Mouse (Mus musculus) lung, embryonic 15.5 days (tissue): ENCODE data around the gene Milr1. TPM values are rescaled to one million over a fixed set of nuclear protein-coding genes. Genes with fewer than 3 reads are reported as not detected.
"Not testable (repeated sequence)": the region's sequence is repeated elsewhere in the genome, so short reads cannot be mapped to it uniquely, and the experiment has no call there.

ENCODE experiments used
- ATAC-seq: fragments of 200-750 bp; cut with Nextera tagmentation; 2 replicates; pipeline ENCODE4 v1.8.0; 2017; ENCODE audit warnings: moderate number of reproducible peaks, borderline replicate concordance; ENCODE audit not compliant: low FRiP score, low TSS enrichment; ENCODE audit errors: extremely low read depth
- H3K27ac ChIP-seq: fragments of 300-500 bp; sonication (generic); 2 replicates; pipeline ENCODE4 v1.5.1; 2015; ENCODE audit warnings: moderate library complexity, mild to moderate bottlenecking, inconsistent platforms
- H3K27me3 ChIP-seq: fragments of 300-500 bp; sonication (generic); 2 replicates; pipeline ENCODE4 v1.6.1; 2015; ENCODE audit warnings: inconsistent platforms
- H3K36me3 ChIP-seq: fragments of 300-500 bp; sonication (generic); 2 replicates; pipeline ENCODE4 v1.6.1; 2015; ENCODE audit warnings: inconsistent platforms
- H3K4me1 ChIP-seq: fragments of 300-500 bp; sonication (generic); 2 replicates; pipeline ENCODE4 v1.6.1; 2015; ENCODE audit warnings: inconsistent platforms
- H3K4me2 ChIP-seq: fragments of 300-500 bp; sonication (generic); 2 replicates; pipeline ENCODE4 v1.6.1; 2015; ENCODE audit warnings: inconsistent platforms, mild to moderate bottlenecking, moderate library complexity
- H3K4me3 ChIP-seq: fragments of 300-500 bp; sonication (generic); 2 replicates; pipeline ENCODE4 v1.5.1; 2015; ENCODE audit warnings: mild to moderate bottlenecking, inconsistent platforms
- H3K9ac ChIP-seq: fragments of 300-500 bp; sonication (generic); 2 replicates; pipeline ENCODE4 v1.6.1; 2015; ENCODE audit warnings: inconsistent platforms
- H3K9me3 ChIP-seq: fragments of 300-500 bp; sonication (generic); 2 replicates; pipeline ENCODE4 v1.6.1; 2016; ENCODE audit warnings: inconsistent platforms
- WGBS: fragments of 180-500 bp; shearing (Covaris S2); methylation state at CpG from one replicate; pipeline ENCODE4 v1.1.7; 2015; 5-methylcytosine and 5-hydroxymethylcytosine counted together
- polyA plus RNA-seq: library from polyadenylated mRNA; unstranded; fragments of >200 nt; fragmentation: Nextera tagmentation; extraction: Ambion mirVana; gene quantifications from 2 replicates; pipeline ENCODE4 v1.2.1, GENCODE M21; 2015

The Milr1 gene
- polyA plus RNA-seq, 1 experiment from 2014 or later = 2.4 TPM

DNA sequence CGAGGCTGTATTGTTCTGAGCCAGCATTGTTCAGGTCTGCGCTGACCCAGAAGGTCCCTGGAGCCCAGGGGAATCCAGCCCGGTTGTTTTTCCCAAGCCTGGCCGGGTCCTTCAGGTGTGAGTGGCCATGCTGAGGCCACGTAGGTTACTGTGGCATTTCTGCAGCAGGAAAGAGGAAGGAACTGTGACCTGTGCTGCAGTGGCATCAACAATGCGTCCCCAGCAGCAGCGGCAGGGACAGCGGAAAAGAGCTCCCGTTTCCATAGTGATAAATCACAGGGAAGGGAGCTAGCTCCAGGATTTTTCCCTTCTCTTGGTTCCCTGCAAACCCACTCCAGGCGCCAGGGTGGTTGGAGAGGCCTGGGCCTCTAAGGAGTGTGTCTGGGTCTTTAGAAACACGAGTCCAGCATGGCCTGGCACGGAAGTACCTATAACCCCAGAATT is 13.8 kb upstream of the Milr1 start:
- Histone ChIP-seq H3K4me1 (peaks cover 12% of the 10 kb centered on the region; the same call in 1 of the 2 replicates), H3K27me3 (no peaks in the 10 kb centered on the region), H3K36me3 (no peaks in the 10 kb centered on the region), H3K9ac (no peak overlapping the region), H3K4me3 (no peak overlapping the region), H3K9me3 (no peaks in the 10 kb centered on the region), H3K27ac (peak overlapping the region; percentile 58), H3K4me2 (no peak overlapping the region)
- 27% methylated on average over 12 of the region's 12 CpGs for WGBS
- ATAC-seq = 0 out of 2 replicates have a peak, but pooled peaks have one; percentile 46

- H3K9ac ChIP-seq = no peak overlapping the region
- H3K27ac ChIP-seq = no peak overlapping the region
- H3K4me2 ChIP-seq = no peak overlapping the region
- H3K4me3 ChIP-seq = no peak overlapping the region
- no peaks in the 10 kb centered on the region for H3K27me3 ChIP-seq
- H3K36me3 ChIP-seq = no peaks in the 10 kb centered on the region
- H3K4me1 ChIP-seq = peaks cover 8% of the 10 kb centered on the region; the same call in 1 of the 2 replicates
- no peaks in the 10 kb centered on the region for H3K9me3 ChIP-seq
- no peak for ATAC-seq
- WGBS = 90% methylated on average over 2 of the region's 2 CpGs
Measured at GRCm38 (mm10) chr11:106739116-106739515, 11.9 kb upstream of the Milr1 start.

DNA sequence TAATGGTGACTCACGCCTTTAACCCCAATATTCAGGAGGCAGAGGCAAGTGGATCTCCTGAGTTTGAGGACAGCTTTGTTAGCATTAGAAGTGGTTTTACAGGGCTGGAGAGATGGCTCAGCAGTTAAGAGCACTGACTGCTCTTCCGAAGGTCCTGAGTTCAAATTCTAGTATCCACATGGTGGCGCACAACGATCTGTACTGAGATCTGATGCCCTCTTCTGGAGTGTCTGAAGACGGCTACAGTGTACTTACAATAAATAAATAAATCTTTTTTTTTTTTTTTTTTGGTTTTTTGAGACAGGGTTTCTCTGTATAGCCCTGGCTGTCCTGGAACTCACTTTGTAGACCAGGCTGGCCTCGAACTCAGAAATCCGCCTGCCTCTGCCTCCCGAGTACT is 10.3 kb upstream of the Milr1 start:
- not testable (repeated sequence) for H3K36me3 ChIP-seq, H3K4me1 ChIP-seq, H3K4me2 ChIP-seq, H3K27me3 ChIP-seq, H3K9ac ChIP-seq, H3K27ac ChIP-seq, H3K4me3 ChIP-seq, ATAC-seq, H3K9me3 ChIP-seq
- 85% methylated on average over 8 of the region's 8 CpGs for WGBS

GRCm38 (mm10) chr11:106741232-106741631 is 9.8 kb upstream of the Milr1 start:
- Histone ChIP-seq H3K4me1 (peaks cover 8% of the 10 kb centered on the region; the same call in 1 of the 2 replicates), H3K27me3 (no peaks in the 10 kb centered on the region), H3K9ac (no peak overlapping the region), H3K9me3 (no peaks in the 10 kb centered on the region), H3K4me3 (no peak overlapping the region), H3K36me3 (no peaks in the 10 kb centered on the region), H3K27ac (no peak overlapping the region), H3K4me2 (no peak overlapping the region)
- WGBS = 66% methylated on average over 6 of the region's 6 CpGs
- no peak for ATAC-seq

GRCm38 (mm10) chr11:106741826-106742225 is 9.2 kb upstream of the Milr1 start:
- peaks cover 8% of the 10 kb centered on the region; the same call in 1 of the 2 replicates for H3K4me1 ChIP-seq
- H3K36me3 ChIP-seq = no peaks in the 10 kb centered on the region
- no peak overlapping the region for H3K4me2 ChIP-seq
- no peak overlapping the region for H3K27ac ChIP-seq
- 88% methylated on average over 3 of the region's 3 CpGs for WGBS
- no peak for ATAC-seq
- H3K4me3 ChIP-seq = no peak overlapping the region
- H3K9ac ChIP-seq = no peak overlapping the region
- H3K9me3 ChIP-seq = no peaks in the 10 kb centered on the region
- H3K27me3 ChIP-seq = no peaks in the 10 kb centered on the region

GRCm38 (mm10) chr11:106742388-106742841 is 8.6 kb upstream of the Milr1 start:
- Histone ChIP-seq H3K4me3 (no peak overlapping the region), H3K4me2 (no peak overlapping the region), H3K4me1 (peaks cover 7% of the 10 kb centered on the region; the same call in 1 of the 2 replicates), H3K27ac (no peak overlapping the region), H3K9ac (no peak overlapping the region), H3K9me3 (no peaks in the 10 kb centered on the region), H3K36me3 (no peaks in the 10 kb centered on the region), H3K27me3 (no peaks in the 10 kb centered on the region)
- 40% methylated on average over 6 of the region's 6 CpGs for WGBS
- no peak for ATAC-seq

GRCm38 (mm10) chr11:106744949-106745348 is 6.1 kb upstream of the Milr1 start:
- no peaks in the 10 kb centered on the region for H3K36me3 ChIP-seq
- H3K9me3 ChIP-seq = no peaks in the 10 kb centered on the region
- no peaks in the 10 kb centered on the region for H3K4me1 ChIP-seq
- no peak overlapping the region for H3K9ac ChIP-seq
- H3K27me3 ChIP-seq = no peaks in the 10 kb centered on the region
- no peak overlapping the region for H3K27ac ChIP-seq
- no peak overlapping the region for H3K4me3 ChIP-seq
- no peak overlapping the region for H3K4me2 ChIP-seq
- ATAC-seq = no peak
- 88% methylated on average over 5 of the region's 5 CpGs for WGBS

DNA sequence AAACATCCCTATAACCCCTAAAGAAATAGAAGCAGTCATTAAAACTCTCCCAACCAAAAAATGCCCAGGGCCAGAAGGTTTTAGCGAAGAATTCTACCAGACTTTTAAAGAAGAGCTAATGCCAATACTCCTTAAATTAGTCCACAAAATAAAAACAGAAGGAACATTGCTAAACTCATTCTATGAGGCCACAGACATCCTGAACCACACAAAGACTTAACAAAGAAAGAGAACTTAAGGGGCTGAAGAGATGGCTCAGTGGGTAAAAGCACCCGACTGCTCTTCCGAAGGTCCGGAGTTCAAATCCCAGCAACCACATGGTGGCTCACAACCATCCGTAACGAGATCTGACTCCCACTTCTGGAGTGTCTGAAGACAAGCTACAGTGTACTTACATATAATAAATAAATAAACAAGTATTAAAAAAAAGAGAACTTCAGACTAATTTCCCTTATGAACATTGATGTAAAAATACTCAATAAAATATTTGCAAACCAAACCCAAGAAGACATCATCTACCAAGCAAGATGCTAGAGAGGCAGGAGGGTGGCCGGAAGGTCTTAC is 1.4 kb upstream of the Milr1 start:
- not testable (repeated sequence) for H3K27ac ChIP-seq, H3K4me1 ChIP-seq, H3K9me3 ChIP-seq, H3K36me3 ChIP-seq, H3K27me3 ChIP-seq, ATAC-seq, H3K4me2 ChIP-seq, H3K9ac ChIP-seq, H3K4me3 ChIP-seq
- WGBS = 92% methylated on average over 7 of the region's 7 CpGs

DNA sequence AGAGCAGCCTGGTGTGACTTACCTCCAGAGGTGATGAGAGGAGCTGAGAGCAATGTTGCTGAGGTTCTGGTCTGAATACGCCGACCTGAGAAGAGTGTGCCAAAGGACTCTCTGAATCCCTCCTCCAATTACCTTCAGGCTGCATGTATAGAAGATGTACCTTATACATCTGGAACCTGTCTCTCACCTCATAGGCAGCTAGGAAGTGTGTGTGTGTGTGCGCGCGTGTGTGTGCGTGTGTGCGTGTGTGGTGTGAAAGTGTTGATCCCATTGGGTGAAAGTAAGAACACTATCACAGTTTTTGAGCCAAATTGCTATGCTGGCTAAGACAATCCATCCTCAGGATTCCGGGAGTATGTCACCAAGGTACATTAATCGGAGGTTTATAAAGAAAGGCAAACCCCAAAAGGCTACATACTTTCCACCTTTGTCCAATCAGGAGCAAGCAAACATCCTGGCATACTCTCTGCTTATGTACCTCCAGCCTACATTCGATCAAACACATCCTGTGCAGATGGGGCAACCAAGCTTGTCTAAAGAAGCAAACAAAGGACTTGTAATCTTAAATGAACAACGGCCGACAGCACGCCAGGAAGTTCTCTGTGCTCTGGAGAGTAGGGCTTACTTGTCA is 790 bp upstream of the Milr1 start, which contains the start of gene Pecam1:
Pecam1 (minus strand) TSS at position 508 of the 631 bp plus-strand sequence.
- Histone ChIP-seq H3K9me3 (no peaks in the 10 kb centered on the region), H3K4me3 (no peak within 1 kb of the TSS), H3K27ac (no peak within 1 kb of the TSS), H3K27me3 (no peaks in the 10 kb centered on the region), H3K4me1 (no peaks in the 10 kb centered on the region), H3K36me3 (no peaks in the 10 kb centered on the region), H3K9ac (no peak within 1 kb of the TSS), H3K4me2 (no peak within 1 kb of the TSS)
- ATAC-seq = no peak
- WGBS = 63% methylated on average over 13 of the region's 13 CpGs

DNA sequence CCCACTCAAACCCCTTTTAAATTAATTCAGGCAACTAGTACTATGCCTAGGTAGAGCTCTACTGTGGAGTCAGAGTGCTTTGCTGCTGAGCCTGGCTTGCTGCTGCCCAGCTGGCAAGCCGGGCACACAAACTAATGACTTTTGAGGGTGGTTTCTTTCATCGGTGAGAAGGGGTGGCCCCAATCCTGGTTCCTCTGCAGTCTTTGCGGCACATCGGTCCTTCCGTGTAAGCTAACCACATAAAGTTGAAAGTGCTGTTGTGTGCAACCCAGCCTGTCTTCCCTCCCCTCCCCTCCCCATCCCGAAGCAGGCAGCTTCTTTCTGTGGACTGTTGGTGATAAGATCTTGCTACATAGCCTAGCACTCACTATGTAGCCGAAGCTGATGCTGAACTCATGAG is 1.1 kb downstream of the Milr1 start:
- no peaks in the 10 kb centered on the region for H3K4me1 ChIP-seq
- H3K36me3 ChIP-seq = no peaks in the 10 kb centered on the region
- no peaks in the 10 kb centered on the region for H3K9me3 ChIP-seq
- H3K4me2 ChIP-seq = no peak overlapping the region
- ATAC-seq = no peak
- 63% methylated on average over 7 of the region's 7 CpGs for WGBS
- no peaks in the 10 kb centered on the region for H3K27me3 ChIP-seq
- no peak overlapping the region for H3K9ac ChIP-seq
- no peak overlapping the region for H3K4me3 ChIP-seq
- no peak overlapping the region for H3K27ac ChIP-seq

- no peaks in the 10 kb centered on the region for H3K27me3 ChIP-seq
- no peaks in the 10 kb centered on the region for H3K36me3 ChIP-seq
- H3K4me2 ChIP-seq = no peak overlapping the region
- H3K9ac ChIP-seq = no peak overlapping the region
- H3K4me1 ChIP-seq = no peaks in the 10 kb centered on the region
- no peaks in the 10 kb centered on the region for H3K9me3 ChIP-seq
- 75% methylated on average over 6 of the region's 6 CpGs for WGBS
- H3K4me3 ChIP-seq = no peak overlapping the region
- no peak overlapping the region for H3K27ac ChIP-seq
- no peak for ATAC-seq
Measured at GRCm38 (mm10) chr11:106753314-106753713, 2.3 kb downstream of the Milr1 start.

DNA sequence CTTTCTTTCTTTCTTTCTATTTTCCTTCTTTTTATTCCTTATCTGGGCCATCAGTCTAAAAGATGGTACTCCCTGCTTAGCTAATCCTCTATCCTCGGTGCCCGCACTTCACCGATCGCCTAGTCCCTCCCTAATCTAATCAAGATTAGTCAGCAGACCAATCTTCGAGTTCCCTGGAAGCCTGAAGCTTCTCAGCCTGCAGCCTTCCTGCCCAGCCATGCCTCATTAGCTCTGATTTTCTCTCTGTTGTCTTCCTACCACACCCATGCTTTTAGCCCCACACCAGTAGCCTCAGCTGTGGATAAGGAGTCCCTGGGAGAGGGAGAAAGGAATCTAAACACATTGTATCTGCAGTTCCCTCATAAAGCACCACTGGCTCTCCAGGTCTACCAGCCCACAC is 4.6 kb downstream of the Milr1 start:
- WGBS = 52% methylated on average over 5 of the region's 5 CpGs
- Histone ChIP-seq H3K4me2 (no peak overlapping the region), H3K36me3 (no peaks in the 10 kb centered on the region), H3K27me3 (no peaks in the 10 kb centered on the region), H3K9me3 (no peaks in the 10 kb centered on the region), H3K27ac (no peak overlapping the region), H3K4me3 (no peak overlapping the region), H3K9ac (no peak overlapping the region), H3K4me1 (0 out of 2 replicates have a peak, but pooled peaks cover 3% of the 10 kb centered on the region)
- ATAC-seq = no peak
